Comparison of ENCODE assay signal across 22 mouse cellular contexts in the genomic region with DNA sequence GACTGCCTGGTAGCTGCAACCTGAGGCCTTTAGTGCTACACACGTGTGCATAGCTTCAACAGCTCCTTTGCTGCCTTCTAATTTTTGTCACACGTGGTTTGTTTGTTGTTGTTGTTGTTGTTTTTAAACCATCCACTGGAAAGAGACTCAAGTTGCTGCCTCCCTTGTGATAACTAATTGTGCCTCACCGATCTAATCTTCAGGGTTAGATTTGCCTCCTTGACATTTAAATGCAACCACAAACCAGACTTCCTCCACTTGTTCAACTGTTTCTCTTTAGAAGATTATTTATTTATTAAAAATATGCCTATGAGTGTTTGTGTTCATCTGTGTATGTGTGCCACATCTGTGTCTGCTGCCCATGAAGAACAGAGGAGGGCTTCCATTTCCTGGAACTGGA.
DNase-seq lines count a peak whose midpoint lies in the region; ATAC-seq lines count a peak whose summit lies in the region.
"Had no signal": no experiment of that assay in that cellular context is flagged by ENCODE, and none has a peak within 500 bp of the region (broad histone marks: within the 10 kb centered on the region; RNA-seq: fewer than 3 reads in every experiment).

No protein-coding gene starts in this region.

- ATAC-seq in heart, embryonic 15.5 days (replicated peaks; ENCODE audit: insufficient number of reproducible peaks, insufficient read depth, low FRiP score, low read depth), result no peak
- peak; percentile 83 for ATAC-seq in CD4-positive, CD25-positive, alpha-beta regulatory T cell, adult 4 months
- no peak for ATAC-seq in embryonic facial prominence, embryonic 13.5 days (ENCODE audit: insufficient number of reproducible peaks, insufficient read depth, low FRiP score, low TSS enrichment, low read depth)
- ATAC-seq: forebrain, embryonic 13.5 days; forebrain, postnatal 0 days; intestine, postnatal 0 days; Patski had no signal

- no peak overlapping the region for H3K4me2 ChIP-seq in heart, embryonic 15.5 days
- no peak overlapping the region for H3K4me2 ChIP-seq in embryonic facial prominence, embryonic 13.5 days
- H3K4me2 ChIP-seq: embryonic facial prominence, embryonic 12.5 days; forebrain, embryonic 13.5 days; heart, embryonic 12.5 days; hindbrain, embryonic 14.5 days had no signal

- H3K4me1 ChIP-seq in heart, embryonic 15.5 days (replicated peaks), result peaks cover 24% of the 10 kb centered on the region
- peaks cover 52% of the 10 kb centered on the region for H3K4me1 ChIP-seq in embryonic facial prominence, embryonic 13.5 days
- peaks cover 63% of the 10 kb centered on the region for H3K4me1 ChIP-seq in limb, embryonic 10.5 days

- 62% methylated on average over 3 of the region's 3 CpGs for WGBS in heart, embryonic 15.5 days
- WGBS in embryonic facial prominence, embryonic 13.5 days, result 59% methylated on average over 3 of the region's 3 CpGs
- 61% methylated on average over 3 of the region's 3 CpGs for WGBS in limb, embryonic 10.5 days

- 0 out of 2 replicates have a peak overlapping the region, but pooled peaks have one; percentile 37 for H3K27ac ChIP-seq in heart, embryonic 15.5 days
- H3K27ac ChIP-seq in embryonic facial prominence, embryonic 13.5 days, result peak overlapping the region; percentile 34
- peak overlapping the region; percentile 36; the same call in 1 of the 2 replicates for H3K27ac ChIP-seq in limb, embryonic 10.5 days
- H3K27ac ChIP-seq: embryonic facial prominence, embryonic 12.5 days; forebrain, embryonic 13.5 days; hindbrain, embryonic 10.5 days; hindbrain, embryonic 14.5 days had no signal

- H3K9ac ChIP-seq in heart, embryonic 15.5 days, result no peak overlapping the region
- H3K9ac ChIP-seq in embryonic facial prominence, embryonic 13.5 days, result no peak overlapping the region
- H3K9ac ChIP-seq: embryonic facial prominence, embryonic 12.5 days; forebrain, embryonic 13.5 days; forebrain, postnatal 0 days; heart, embryonic 12.5 days; hindbrain, embryonic 14.5 days had no signal

- H3K4me3 ChIP-seq in heart, embryonic 15.5 days, result no peak overlapping the region
- no peak overlapping the region for H3K4me3 ChIP-seq in embryonic facial prominence, embryonic 13.5 days
- H3K4me3 ChIP-seq in limb, embryonic 10.5 days, result no peak overlapping the region
- H3K4me3 ChIP-seq: embryonic facial prominence, embryonic 12.5 days; forebrain, embryonic 13.5 days; heart, embryonic 12.5 days; hindbrain, embryonic 10.5 days had no signal

- H3K27me3 ChIP-seq in heart, embryonic 15.5 days, result no peaks in the 10 kb centered on the region
- no peaks in the 10 kb centered on the region for H3K27me3 ChIP-seq in embryonic facial prominence, embryonic 13.5 days
- H3K27me3 ChIP-seq in limb, embryonic 10.5 days (ENCODE audit: low read depth, poor library complexity, severe bottlenecking), result no peaks in the 10 kb centered on the region
- H3K27me3 ChIP-seq: embryonic facial prominence, embryonic 12.5 days; forebrain, embryonic 13.5 days; heart, embryonic 12.5 days; Patski had no signal

- no peaks in the 10 kb centered on the region for H3K9me3 ChIP-seq in heart, embryonic 15.5 days (replicated peaks)
- H3K9me3 ChIP-seq in embryonic facial prominence, embryonic 13.5 days, result no peaks in the 10 kb centered on the region
- H3K9me3 ChIP-seq in limb, embryonic 10.5 days (replicated peaks), result no peaks in the 10 kb centered on the region
- H3K9me3 ChIP-seq: embryonic facial prominence, embryonic 12.5 days; forebrain, embryonic 13.5 days; heart, embryonic 12.5 days; hindbrain, embryonic 10.5 days had no signal

- no peaks in the 10 kb centered on the region for H3K36me3 ChIP-seq in heart, embryonic 15.5 days
- H3K36me3 ChIP-seq in embryonic facial prominence, embryonic 13.5 days, result no peaks in the 10 kb centered on the region
- H3K36me3 ChIP-seq in limb, embryonic 10.5 days, result no peaks in the 10 kb centered on the region
- H3K36me3 ChIP-seq: embryonic facial prominence, embryonic 12.5 days; heart, embryonic 12.5 days; hindbrain, embryonic 10.5 days had no signal

- intact Hi-C loops in heart, postnatal 10 days (cut with DNase I), result no loop called here

- no peak for DNase-seq in heart, postnatal 10 days
- DNase-seq in limb, embryonic 10.5 days (ENCODE audit: low spot score), result no peak
- DNase-seq in spleen, postnatal 14 days (ENCODE audit: low spot score in 2 of 2), result no peak
- no peak for DNase-seq in kidney, adult 9 months
- DNase-seq in cerebellum, adult 11-12 months, result no peak
- DNase-seq: adrenal gland, adult 2 months; cerebellum, adult 18-20 months; cerebellum, postnatal 10 days; forebrain, postnatal 0 days; gastrocnemius, postnatal 14 days; heart, postnatal 14 days; kidney, adult 8-10 months had no signal
